Mouse (Mus musculus) gonadal fat pad, adult 2 months (tissue): ENCODE data around the gene Otog. TPM values are rescaled to one million over a fixed set of nuclear protein-coding genes. Genes with fewer than 3 reads are reported as not detected.

Source experiments
- polyA plus RNA-seq: library from polyadenylated mRNA; depleted of rRNA; stranded (reverse); fragments of >200 nt; gene quantifications from 2 replicates; pipeline ENCODE4 v1.2.3, GENCODE M21; 2012; rRNA removed

Gene Otog
- polyA plus RNA-seq, 1 experiment: 0.01 TPM

Other genes with a start within 250 kb of the Otog start
- gene Abcc6, start 210.7 kb upstream of the Otog start, polyA plus RNA-seq: 0.14 and 0.38 TPM in 2 replicates
- gene Nomo1, start 207.3 kb upstream of the Otog start, polyA plus RNA-seq: 53.8 and 59.7 TPM in 2 replicates
- 16.5 and 18.0 TPM in 2 replicates for gene Kcnj11, start 140.2 kb upstream of the Otog start, polyA plus RNA-seq
- 2.8 and 7.4 TPM in 2 replicates for gene Abcc8, start 61.0 kb upstream of the Otog start, polyA plus RNA-seq
- 0.85 and 2.0 TPM in 2 replicates for gene Ush1c, start 2.5 kb upstream of the Otog start, polyA plus RNA-seq
- not detected in 2 replicates for gene Myod1, start 135.5 kb downstream of the Otog start, polyA plus RNA-seq
- 0.77 and 1.3 TPM in 2 replicates for gene Kcnc1, start 155.5 kb downstream of the Otog start, polyA plus RNA-seq